Mouse (Mus musculus): ENCODE results near the gene Raf1. TPM values are rescaled to one million over a fixed set of nuclear protein-coding genes. Genes with fewer than 3 reads are reported as not detected.

Raf1 gene
- polyA plus RNA-seq, 2 experiments: 120 to 176 TPM

GRCm38 (mm10) chr6:115634015-115634414, 42.4 kb downstream of the Raf1 start:
- Histone ChIP-seq H3K4me2 (replicated peaks; ENCODE audit: low read depth, low read length, severe bottlenecking) (no peak overlapping the region), H3K36me3 (ENCODE audit: control insufficient read depth, insufficient read depth, low read length) (peaks cover 85% of the 10 kb centered on the region), H3K9ac (ENCODE audit: low read depth, low read length, severe bottlenecking) (no peak overlapping the region), H3K9me3 (ENCODE audit: control insufficient read depth, low read length) (no peaks in the 10 kb centered on the region), H3K4me3 (replicated peaks; ENCODE audit: low read length) (no peak overlapping the region), H3K27ac (replicated peaks; ENCODE audit: low read depth, low read length) (no peak overlapping the region), H3K4me1 (ENCODE audit: control insufficient read depth, insufficient read depth, low read length) (no peaks in the 10 kb centered on the region), H3K27me3 (ENCODE audit: control insufficient read depth, insufficient read depth, low read length) (no peaks in the 10 kb centered on the region)
- TF ChIP-seq POLR2A (IDR thresholded peaks at IDR 0.05; ENCODE audit: borderline replicate concordance, extremely low read depth, insufficient read depth, insufficient read length): no peak
- WGBS: 96% methylated on average over 2 of the region's 2 CpGs
- ATAC-seq (ENCODE audit: low FRiP score, low read depth): no peak
- no peak for DNase-seq (ENCODE audit: low spot score)

GRCm38 (mm10) chr6:115631056-115631795, 45.2 kb downstream of the Raf1 start:
- Histone ChIP-seq H3K27ac (replicated peaks; ENCODE audit: low read depth, low read length) (no peak overlapping the region), H3K9me3 (ENCODE audit: control insufficient read depth, low read length) (no peaks in the 10 kb centered on the region), H3K27me3 (ENCODE audit: control insufficient read depth, insufficient read depth, low read length) (no peaks in the 10 kb centered on the region), H3K4me2 (replicated peaks; ENCODE audit: low read depth, low read length, severe bottlenecking) (no peak overlapping the region), H3K4me3 (replicated peaks; ENCODE audit: low read length) (no peak overlapping the region), H3K9ac (ENCODE audit: low read depth, low read length, severe bottlenecking) (no peak overlapping the region), H3K4me1 (ENCODE audit: control insufficient read depth, insufficient read depth, low read length) (no peaks in the 10 kb centered on the region), H3K36me3 (ENCODE audit: control insufficient read depth, insufficient read depth, low read length) (peaks cover 92% of the 10 kb centered on the region)
- ATAC-seq (ENCODE audit: low FRiP score, low read depth): no peak
- WGBS: 66% methylated on average over 3 of the region's 3 CpGs
- no peak for DNase-seq (ENCODE audit: low spot score)
- no peak for TF ChIP-seq POLR2A (IDR thresholded peaks at IDR 0.05; ENCODE audit: borderline replicate concordance, extremely low read depth, insufficient read depth, insufficient read length)

GRCm38 (mm10) chr6:115626121-115626520, 50.3 kb downstream of the Raf1 start:
- 84% methylated on average over 5 of the region's 5 CpGs for WGBS

GRCm38 (mm10) chr6:115620942-115621341, 55.5 kb downstream of the Raf1 start:
- 43% methylated on average over 1 of the region's 1 CpGs for WGBS
- Histone ChIP-seq H3K27me3 (ENCODE audit: control insufficient read depth, insufficient read depth, low read length) (no peaks in the 10 kb centered on the region), H3K36me3 (ENCODE audit: control insufficient read depth, insufficient read depth, low read length) (peaks cover 98% of the 10 kb centered on the region), H3K27ac (replicated peaks; ENCODE audit: low read depth, low read length) (no peak overlapping the region), H3K4me2 (replicated peaks; ENCODE audit: low read depth, low read length, severe bottlenecking) (no peak overlapping the region), H3K9ac (ENCODE audit: low read depth, low read length, severe bottlenecking) (no peak overlapping the region), H3K9me3 (ENCODE audit: control insufficient read depth, low read length) (no peaks in the 10 kb centered on the region), H3K4me3 (replicated peaks; ENCODE audit: low read length) (no peak overlapping the region), H3K4me1 (ENCODE audit: control insufficient read depth, insufficient read depth, low read length) (no peaks in the 10 kb centered on the region)
- ATAC-seq (ENCODE audit: low FRiP score, low read depth): no peak
- no peak for TF ChIP-seq POLR2A (IDR thresholded peaks at IDR 0.05; ENCODE audit: borderline replicate concordance, extremely low read depth, insufficient read depth, insufficient read length)
- DNase-seq (ENCODE audit: low spot score): no peak

More at GRCm38 (mm10) chr6:115626121-115626520, 50.3 kb downstream of the Raf1 start:
- Histone ChIP-seq H3K4me1 (ENCODE audit: control insufficient read depth, insufficient read depth, low read length) (no peaks in the 10 kb centered on the region), H3K36me3 (ENCODE audit: control insufficient read depth, insufficient read depth, low read length) (peaks cover 93% of the 10 kb centered on the region), H3K9ac (ENCODE audit: low read depth, low read length, severe bottlenecking) (no peak overlapping the region), H3K27ac (replicated peaks; ENCODE audit: low read depth, low read length) (no peak overlapping the region), H3K27me3 (ENCODE audit: control insufficient read depth, insufficient read depth, low read length) (no peaks in the 10 kb centered on the region), H3K4me3 (replicated peaks; ENCODE audit: low read length) (no peak overlapping the region), H3K4me2 (replicated peaks; ENCODE audit: low read depth, low read length, severe bottlenecking) (no peak overlapping the region), H3K9me3 (ENCODE audit: control insufficient read depth, low read length) (no peaks in the 10 kb centered on the region)
- DNase-seq (ENCODE audit: low spot score) (no peak), ATAC-seq (ENCODE audit: low FRiP score, low read depth) (no peak)
- no peak for TF ChIP-seq POLR2A (IDR thresholded peaks at IDR 0.05; ENCODE audit: borderline replicate concordance, extremely low read depth, insufficient read depth, insufficient read length)

- no peak overlapping the region for H3K4me2 ChIP-seq (replicated peaks; ENCODE audit: low read depth, low read length, severe bottlenecking)
- ATAC-seq (ENCODE audit: low FRiP score, low read depth) (no peak), DNase-seq (ENCODE audit: low spot score) (no peak)
- H3K27ac ChIP-seq (replicated peaks; ENCODE audit: low read depth, low read length): no peak overlapping the region
- WGBS: 89% methylated on average over 10 of the region's 10 CpGs
- H3K9ac ChIP-seq (ENCODE audit: low read depth, low read length, severe bottlenecking): no peak overlapping the region
- H3K4me3 ChIP-seq (replicated peaks; ENCODE audit: low read length): no peak overlapping the region
- H3K9me3 ChIP-seq (ENCODE audit: control insufficient read depth, low read length): no peaks in the 10 kb centered on the region
- no peaks in the 10 kb centered on the region for H3K27me3 ChIP-seq (ENCODE audit: control insufficient read depth, insufficient read depth, low read length)
- H3K36me3 ChIP-seq (ENCODE audit: control insufficient read depth, insufficient read depth, low read length): peaks cover 99% of the 10 kb centered on the region
- no peak for TF ChIP-seq POLR2A (IDR thresholded peaks at IDR 0.05; ENCODE audit: borderline replicate concordance, extremely low read depth, insufficient read depth, insufficient read length)
- H3K4me1 ChIP-seq (ENCODE audit: control insufficient read depth, insufficient read depth, low read length): no peaks in the 10 kb centered on the region
These were observed 56.6 kb downstream of the Raf1 start for GRCm38 (mm10) chr6:115619818-115620217.
